Mouse (Mus musculus): ENCODE data around the gene Ankrd13c. TPM values are rescaled to one million over a fixed set of nuclear protein-coding genes. Genes with fewer than 3 reads are reported as not detected.

Ankrd13c gene
- polyA plus RNA-seq (2014; fragmentation: Nextera tagmentation; extraction: Ambion mirVana) = 21.5 and 25.7 TPM in 2 replicates

- H3K4me3 ChIP-seq (ENCODE audit: low read depth, low read length) = peak within 1 kb of the TSS; percentile 97
- H3K4me1 ChIP-seq (replicated peaks; ENCODE audit: control insufficient read depth, insufficient read depth, low read length) = peaks cover 2% of the 10 kb centered on the region; the same call in 1 of the 2 replicates
- H3K27ac ChIP-seq (ENCODE audit: low read depth) = peak within 1 kb of the TSS; percentile 99
- ATAC-seq (replicated peaks; ENCODE audit: low FRiP score, low TSS enrichment, low read depth) (peak; percentile 98), DNase-seq (ENCODE audit: low spot score) (peak; percentile 98)
- H3K9me3 ChIP-seq (ENCODE audit: control insufficient read depth, low read length) = no peaks in the 10 kb centered on the region
- no peaks in the 10 kb centered on the region for H3K27me3 ChIP-seq (replicated peaks; ENCODE audit: control insufficient read depth, insufficient read depth, low read length)
- under 1% methylated on average over 45 of the region's 45 CpGs for WGBS
- peak within 1 kb of the TSS; percentile 91 for H3K9ac ChIP-seq (ENCODE audit: low read length)
- H3K4me2 ChIP-seq (ENCODE audit: low read length) = peak within 1 kb of the TSS; percentile 80
- no peaks in the 10 kb centered on the region for H3K36me3 ChIP-seq (ENCODE audit: control insufficient read depth, insufficient read depth, low read length)
Measured at GRCm38 (mm10) chr3:157946843-157947358, at the start of gene Ankrd13c. Gene Ankrd13c (plus strand): TSS chr3:157947239.

DNA sequence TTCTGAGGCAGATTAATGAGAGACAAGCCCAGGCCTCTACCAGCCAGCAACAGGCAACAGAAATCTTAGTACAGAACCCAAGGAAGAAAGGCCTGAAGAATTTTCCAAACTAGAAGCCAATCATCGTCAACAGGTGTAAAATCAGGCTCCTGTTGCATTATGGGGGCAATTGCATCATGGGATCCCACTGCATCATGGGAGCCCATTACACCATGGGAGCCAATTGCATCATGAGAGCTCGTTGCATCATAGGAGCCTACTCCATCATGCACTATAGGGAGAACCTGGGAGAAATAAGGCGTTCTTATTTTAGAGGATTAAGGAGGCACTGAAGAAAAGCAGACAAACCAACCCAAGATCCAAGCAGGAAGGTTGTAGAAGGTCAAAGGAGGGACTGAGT lies 49.4 kb upstream of the Ankrd13c start:
- H3K9me3 ChIP-seq (ENCODE audit: control insufficient read depth, low read length) = no peaks in the 10 kb centered on the region
- H3K27me3 ChIP-seq (replicated peaks; ENCODE audit: control insufficient read depth, insufficient read depth, low read length) = no peaks in the 10 kb centered on the region
- H3K4me1 ChIP-seq (replicated peaks; ENCODE audit: control insufficient read depth, insufficient read depth, low read length) = no peaks in the 10 kb centered on the region
- no peaks in the 10 kb centered on the region for H3K36me3 ChIP-seq (ENCODE audit: control insufficient read depth, insufficient read depth, low read length)
- no peak overlapping the region for H3K4me3 ChIP-seq (ENCODE audit: low read depth, low read length)
- no peak overlapping the region for H3K27ac ChIP-seq (ENCODE audit: low read depth)
- no peak overlapping the region for H3K4me2 ChIP-seq (ENCODE audit: low read length)
- DNase-seq (ENCODE audit: low spot score) (no peak), ATAC-seq (replicated peaks; ENCODE audit: low FRiP score, low TSS enrichment, low read depth) (no peak)
- WGBS = 91% methylated on average over 3 of the region's 3 CpGs
- no peak overlapping the region for H3K9ac ChIP-seq (ENCODE audit: low read length)

DNA sequence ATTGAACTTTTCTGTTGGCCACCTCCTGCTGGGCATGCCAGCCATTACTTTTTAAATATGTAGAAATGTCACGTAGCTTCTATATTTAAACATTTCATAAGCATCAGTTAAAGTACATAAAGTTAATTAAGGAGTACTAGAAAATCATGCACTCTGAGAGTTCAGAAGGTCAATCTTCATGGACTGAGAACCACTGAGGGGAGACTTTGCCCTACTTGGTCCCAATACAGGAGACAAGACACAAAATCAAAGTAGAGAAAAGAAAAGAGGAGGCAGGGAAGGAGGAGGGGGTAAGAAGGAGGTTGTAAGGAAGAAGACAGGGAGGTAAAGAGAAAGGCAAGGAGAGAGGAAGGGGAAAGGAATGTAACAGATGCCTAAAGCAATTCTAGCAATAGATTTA lies 47.1 kb upstream of the Ankrd13c start:
- DNase-seq (ENCODE audit: low spot score) (no peak), ATAC-seq (replicated peaks; ENCODE audit: low FRiP score, low TSS enrichment, low read depth) (no peak)
- no peak overlapping the region for H3K4me2 ChIP-seq (ENCODE audit: low read length)
- H3K27me3 ChIP-seq (replicated peaks; ENCODE audit: control insufficient read depth, insufficient read depth, low read length) = no peaks in the 10 kb centered on the region
- no peaks in the 10 kb centered on the region for H3K4me1 ChIP-seq (replicated peaks; ENCODE audit: control insufficient read depth, insufficient read depth, low read length)
- H3K9ac ChIP-seq (ENCODE audit: low read length) = no peak overlapping the region
- 81% methylated on average over 1 of the region's 1 CpGs for WGBS
- no peaks in the 10 kb centered on the region for H3K9me3 ChIP-seq (ENCODE audit: control insufficient read depth, low read length)
- H3K4me3 ChIP-seq (ENCODE audit: low read depth, low read length) = no peak overlapping the region
- no peak overlapping the region for H3K27ac ChIP-seq (ENCODE audit: low read depth)
- H3K36me3 ChIP-seq (ENCODE audit: control insufficient read depth, insufficient read depth, low read length) = peaks cover 3% of the 10 kb centered on the region; the same call in 1 of the 2 replicates

- WGBS = 88% methylated on average over 5 of the region's 5 CpGs
- no peaks in the 10 kb centered on the region for H3K4me1 ChIP-seq (replicated peaks; ENCODE audit: control insufficient read depth, insufficient read depth, low read length)
- H3K27me3 ChIP-seq (replicated peaks; ENCODE audit: control insufficient read depth, insufficient read depth, low read length) = no peaks in the 10 kb centered on the region
- H3K9ac ChIP-seq (ENCODE audit: low read length) = no peak overlapping the region
- ATAC-seq (replicated peaks; ENCODE audit: low FRiP score, low TSS enrichment, low read depth) = 0 out of 2 replicates have a peak, but pooled peaks have one; percentile 23
- H3K9me3 ChIP-seq (ENCODE audit: control insufficient read depth, low read length) = no peaks in the 10 kb centered on the region
- no peak for DNase-seq (ENCODE audit: low spot score)
- no peak overlapping the region for H3K4me3 ChIP-seq (ENCODE audit: low read depth, low read length)
- no peak overlapping the region for H3K4me2 ChIP-seq (ENCODE audit: low read length)
- H3K36me3 ChIP-seq (ENCODE audit: control insufficient read depth, insufficient read depth, low read length) = peaks cover 5% of the 10 kb centered on the region; the same call in 1 of the 2 replicates
- H3K27ac ChIP-seq (ENCODE audit: low read depth) = no peak overlapping the region
Measured at GRCm38 (mm10) chr3:157901721-157902120, 45.3 kb upstream of the Ankrd13c start.

GRCm38 (mm10) chr3:157908166-157908565 lies 38.9 kb upstream of the Ankrd13c start:
- H3K4me3 ChIP-seq (ENCODE audit: low read depth, low read length) = no peak overlapping the region
- no peak overlapping the region for H3K9ac ChIP-seq (ENCODE audit: low read length)
- ATAC-seq (replicated peaks; ENCODE audit: low FRiP score, low TSS enrichment, low read depth) = no peak
- no peaks in the 10 kb centered on the region for H3K27me3 ChIP-seq (replicated peaks; ENCODE audit: control insufficient read depth, insufficient read depth, low read length)
- H3K4me1 ChIP-seq (replicated peaks; ENCODE audit: control insufficient read depth, insufficient read depth, low read length) = no peaks in the 10 kb centered on the region
- H3K9me3 ChIP-seq (ENCODE audit: control insufficient read depth, low read length) = no peaks in the 10 kb centered on the region
- no peak overlapping the region for H3K27ac ChIP-seq (ENCODE audit: low read depth)
- H3K4me2 ChIP-seq (ENCODE audit: low read length) = no peak overlapping the region
- no peak for DNase-seq (ENCODE audit: low spot score)
- H3K36me3 ChIP-seq (ENCODE audit: control insufficient read depth, insufficient read depth, low read length) = peaks cover 14% of the 10 kb centered on the region; the same call in 1 of the 2 replicates
- WGBS = 75% methylated on average over 3 of the region's 3 CpGs

DNA sequence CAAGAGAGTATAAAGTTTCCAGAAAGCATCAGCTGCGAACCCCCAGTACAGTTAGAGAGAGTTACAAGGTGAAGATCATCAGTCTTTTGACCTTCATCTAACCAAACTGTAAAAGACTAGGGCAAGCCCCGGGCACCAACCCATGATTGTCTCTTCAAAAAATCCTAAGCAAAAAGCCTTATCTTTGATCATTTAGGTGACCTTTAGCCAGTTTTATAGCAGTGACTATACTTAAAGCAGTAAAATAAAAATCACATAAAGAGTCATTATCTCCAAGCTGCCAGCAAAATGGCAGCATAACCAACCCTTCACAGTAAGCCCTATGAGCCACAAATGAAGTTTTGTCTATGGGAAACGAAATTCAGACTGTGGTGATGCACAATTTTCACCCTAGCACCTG lies 36.8 kb upstream of the Ankrd13c start:
- peaks cover 11% of the 10 kb centered on the region; the same call in 1 of the 2 replicates for H3K36me3 ChIP-seq (ENCODE audit: control insufficient read depth, insufficient read depth, low read length)
- DNase-seq (ENCODE audit: low spot score) (no peak), ATAC-seq (replicated peaks; ENCODE audit: low FRiP score, low TSS enrichment, low read depth) (no peak)
- H3K4me3 ChIP-seq (ENCODE audit: low read depth, low read length) = no peak overlapping the region
- no peak overlapping the region for H3K27ac ChIP-seq (ENCODE audit: low read depth)
- H3K27me3 ChIP-seq (replicated peaks; ENCODE audit: control insufficient read depth, insufficient read depth, low read length) = no peaks in the 10 kb centered on the region
- H3K9ac ChIP-seq (ENCODE audit: low read length) = no peak overlapping the region
- H3K4me2 ChIP-seq (ENCODE audit: low read length) = no peak overlapping the region
- H3K4me1 ChIP-seq (replicated peaks; ENCODE audit: control insufficient read depth, insufficient read depth, low read length) = no peaks in the 10 kb centered on the region
- WGBS = 76% methylated on average over 3 of the region's 3 CpGs
- no peaks in the 10 kb centered on the region for H3K9me3 ChIP-seq (ENCODE audit: control insufficient read depth, low read length)

DNA sequence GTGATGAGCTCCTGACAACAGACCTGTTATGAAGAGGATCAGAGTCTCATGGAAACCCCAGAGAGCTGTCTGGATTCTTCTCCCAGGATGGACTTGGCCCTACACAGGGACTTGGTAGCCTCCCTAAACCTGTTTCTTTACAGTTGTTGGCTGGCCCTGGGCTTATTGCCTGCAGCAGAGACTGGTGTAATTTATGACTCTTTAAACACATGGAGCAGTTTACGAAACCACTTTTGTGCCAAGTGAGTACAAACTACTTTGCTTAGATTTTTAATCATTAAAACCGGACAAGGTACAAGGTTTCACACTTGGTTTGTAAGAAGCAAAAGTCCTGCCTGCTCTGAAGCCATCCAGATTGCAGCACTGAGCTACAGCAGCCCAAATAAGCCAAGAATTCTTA lies 34.9 kb upstream of the Ankrd13c start:
- H3K4me3 ChIP-seq (ENCODE audit: low read depth, low read length) = no peak overlapping the region
- no peaks in the 10 kb centered on the region for H3K27me3 ChIP-seq (replicated peaks; ENCODE audit: control insufficient read depth, insufficient read depth, low read length)
- H3K4me1 ChIP-seq (replicated peaks; ENCODE audit: control insufficient read depth, insufficient read depth, low read length) = no peaks in the 10 kb centered on the region
- H3K36me3 ChIP-seq (ENCODE audit: control insufficient read depth, insufficient read depth, low read length) = peaks cover 6% of the 10 kb centered on the region; the same call in 1 of the 2 replicates
- 70% methylated on average over 2 of the region's 2 CpGs for WGBS
- H3K4me2 ChIP-seq (ENCODE audit: low read length) = no peak overlapping the region
- no peaks in the 10 kb centered on the region for H3K9me3 ChIP-seq (ENCODE audit: control insufficient read depth, low read length)
- no peak overlapping the region for H3K9ac ChIP-seq (ENCODE audit: low read length)
- no peak for ATAC-seq (replicated peaks; ENCODE audit: low FRiP score, low TSS enrichment, low read depth)
- no peak overlapping the region for H3K27ac ChIP-seq (ENCODE audit: low read depth)
- no peak for DNase-seq (ENCODE audit: low spot score)

GRCm38 (mm10) chr3:157916336-157916735 lies 30.7 kb upstream of the Ankrd13c start:
- Histone ChIP-seq H3K36me3 (ENCODE audit: control insufficient read depth, insufficient read depth, low read length) (no peaks in the 10 kb centered on the region), H3K9ac (ENCODE audit: low read length) (no peak overlapping the region), H3K27ac (ENCODE audit: low read depth) (no peak overlapping the region), H3K4me1 (replicated peaks; ENCODE audit: control insufficient read depth, insufficient read depth, low read length) (no peaks in the 10 kb centered on the region), H3K4me2 (ENCODE audit: low read length) (no peak overlapping the region), H3K4me3 (ENCODE audit: low read depth, low read length) (no peak overlapping the region), H3K27me3 (replicated peaks; ENCODE audit: control insufficient read depth, insufficient read depth, low read length) (no peaks in the 10 kb centered on the region), H3K9me3 (ENCODE audit: control insufficient read depth, low read length) (no peaks in the 10 kb centered on the region)
- WGBS = 95% methylated on average over 4 of the region's 4 CpGs
- DNase-seq (ENCODE audit: low spot score) (no peak), ATAC-seq (replicated peaks; ENCODE audit: low FRiP score, low TSS enrichment, low read depth) (no peak)

GRCm38 (mm10) chr3:157921376-157921775 lies 25.7 kb upstream of the Ankrd13c start:
- no peaks in the 10 kb centered on the region for H3K27me3 ChIP-seq (replicated peaks; ENCODE audit: control insufficient read depth, insufficient read depth, low read length)
- no peak for DNase-seq (ENCODE audit: low spot score)
- H3K36me3 ChIP-seq (ENCODE audit: control insufficient read depth, insufficient read depth, low read length) = no peaks in the 10 kb centered on the region
- H3K27ac ChIP-seq (ENCODE audit: low read depth) = no peak overlapping the region
- H3K9ac ChIP-seq (ENCODE audit: low read length) = no peak overlapping the region
- H3K4me3 ChIP-seq (ENCODE audit: low read depth, low read length) = no peak overlapping the region
- 91% methylated on average over 2 of the region's 2 CpGs for WGBS
- no peak for ATAC-seq (replicated peaks; ENCODE audit: low FRiP score, low TSS enrichment, low read depth)
- H3K4me1 ChIP-seq (replicated peaks; ENCODE audit: control insufficient read depth, insufficient read depth, low read length) = no peaks in the 10 kb centered on the region
- H3K4me2 ChIP-seq (ENCODE audit: low read length) = no peak overlapping the region
- no peaks in the 10 kb centered on the region for H3K9me3 ChIP-seq (ENCODE audit: control insufficient read depth, low read length)
